Mouse (Mus musculus) heart, adult 2 months (tissue): ENCODE measurements around the gene Rpl18.

Source experiments
- CTCF ChIP-seq: fragments of 200-600 bp; IDR thresholded peaks from 2 replicates; pipeline ENCODE4 v1.8.1; 2022; ENCODE audit warnings: antibody characterized with exemption, mild to moderate bottlenecking, moderate library complexity
- POLR2A ChIP-seq: fragments of 200-500 bp; IDR thresholded peaks from 2 replicates; pipeline ENCODE4 v1.6.1; 2011; ENCODE audit warnings: mild to moderate bottlenecking, low read depth, low read length, control low read depth; ENCODE audit not compliant: insufficient read depth

DNA sequence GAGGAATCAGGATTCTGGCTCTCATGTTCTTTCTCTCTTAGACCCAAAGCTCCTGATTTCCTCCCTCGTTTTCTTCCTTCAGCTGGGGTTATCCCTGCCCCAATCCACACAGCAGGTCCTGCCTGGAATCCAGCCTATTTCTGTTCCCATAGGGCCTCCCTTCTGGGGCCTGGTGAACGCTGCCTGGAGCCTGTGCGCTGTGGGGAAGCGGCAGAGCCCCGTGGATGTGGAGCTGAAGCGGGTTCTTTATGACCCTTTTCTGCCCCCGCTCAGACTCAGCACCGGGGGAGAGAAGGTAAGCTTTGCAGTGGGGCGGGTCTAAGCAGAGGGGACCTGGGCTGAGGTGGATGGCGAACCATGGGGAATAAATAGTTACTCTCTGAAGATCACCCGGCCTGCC, 14.2 kb upstream of the Rpl18 start:
- TF ChIP-seq CTCF, result no peak
- TF ChIP-seq POLR2A, result no peak
